Mouse (Mus musculus) frontal cortex, postnatal 14 days (tissue): ENCODE measurements at regions not wholly inside any gene's neighbourhood (a gene's known extent, or its start where the extent isn't known, plus 50 kb on each side); places are given as distances from the start of the nearest gene placed in this dataset.

Source experiments
- DNase-seq, 2 experiments: peaks; one replicate each; pipeline ENCODE4 v3.0.0; 2022; ENCODE audit warnings: low spot score in 2 of 2

DNA sequence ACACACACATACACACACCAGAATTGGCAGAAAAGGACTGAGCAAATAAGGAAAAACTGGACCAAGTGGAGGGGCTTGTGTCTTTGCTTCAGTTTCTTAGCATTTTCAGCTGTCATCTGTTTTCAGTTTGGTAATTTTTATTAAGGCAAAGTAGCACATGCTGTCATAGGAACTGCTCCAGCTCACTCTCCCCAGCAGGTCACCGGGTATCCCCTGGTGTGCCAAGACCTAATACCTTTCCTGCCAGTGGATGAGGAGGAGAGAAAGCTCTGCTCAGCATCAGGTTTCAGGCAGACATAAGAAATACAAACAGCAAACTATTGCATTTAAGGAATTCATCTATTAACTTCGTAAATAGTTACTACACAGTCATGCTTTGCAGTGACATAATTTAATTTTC is 109.8 kb upstream of the Hey2 start:
- DNase-seq = no peak

DNA sequence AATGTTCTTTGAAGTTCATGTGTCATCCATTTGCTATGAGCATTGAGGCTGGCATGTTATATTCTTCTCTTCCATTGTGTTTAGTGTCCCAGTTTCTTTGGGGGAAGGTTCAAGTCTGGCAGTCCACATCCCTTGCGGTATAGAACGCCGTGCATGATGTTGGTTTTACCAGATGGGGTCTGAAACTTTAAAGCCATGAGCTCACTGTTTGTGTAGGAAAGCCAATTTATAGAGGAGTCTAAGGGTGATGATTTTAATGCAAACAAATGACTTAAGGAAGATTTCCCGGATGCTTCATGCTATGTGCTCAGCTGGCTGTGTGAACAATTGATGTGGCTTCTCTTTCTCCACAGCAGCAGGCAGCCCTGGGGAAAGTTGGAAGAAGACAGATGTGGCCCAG is 104.0 kb upstream of the Hey2 start:
- no peak for DNase-seq

DNA sequence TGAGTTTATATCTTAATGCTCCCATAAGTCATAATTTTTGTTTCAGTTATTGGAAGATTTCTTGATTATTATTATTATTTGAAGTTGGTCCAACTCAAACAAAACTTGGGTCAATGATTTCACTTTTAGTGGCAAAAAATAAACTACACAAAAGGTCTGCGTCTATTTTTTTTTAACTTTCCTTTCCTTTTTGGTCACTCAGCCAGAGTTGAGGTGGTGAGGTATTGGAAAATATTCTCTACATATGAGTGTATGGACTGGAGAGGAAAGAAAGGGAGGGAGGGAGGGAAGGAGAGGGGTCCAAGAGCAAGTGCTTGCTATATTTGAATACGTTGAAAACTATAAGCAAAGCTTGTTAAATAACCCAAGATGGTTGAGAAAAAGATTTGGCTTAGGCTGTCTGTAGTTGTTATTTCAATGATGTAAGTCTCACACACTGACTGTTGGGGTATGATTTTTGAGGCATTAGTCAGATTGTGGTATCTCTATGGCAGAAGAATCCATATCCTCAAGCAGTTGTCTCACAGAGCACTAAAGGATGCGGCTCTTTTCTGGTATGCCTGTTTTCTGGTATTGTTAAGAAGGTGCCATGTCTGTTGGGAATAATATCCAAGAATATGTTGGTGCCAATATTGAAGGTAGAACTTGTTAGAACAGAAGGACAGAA is 75.9 kb upstream of the Hey2 start:
- DNase-seq = no peak

DNA sequence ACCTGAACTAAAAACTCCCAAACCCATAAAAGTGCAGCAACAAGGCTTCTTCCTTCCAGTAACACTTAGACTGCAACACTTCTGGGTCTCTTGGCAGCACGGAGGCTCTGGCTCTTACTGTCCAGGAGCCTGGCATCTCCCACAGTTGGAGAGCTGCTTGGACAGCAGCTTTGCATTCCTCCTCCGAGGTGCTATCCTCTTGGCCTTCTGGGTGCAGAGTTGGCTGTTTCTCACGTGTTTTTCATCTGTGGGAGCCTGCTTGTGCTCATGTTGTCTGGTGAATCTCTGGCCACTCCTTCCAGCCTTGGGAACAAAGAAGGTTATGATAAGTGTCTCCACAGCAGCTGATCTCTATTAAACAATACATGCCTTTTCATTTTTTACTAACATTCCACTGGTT is 51.2 kb upstream of the Hey2 start:
- DNase-seq = no peak
